Mouse (Mus musculus) cerebellum, adult 8-10 months (tissue): Measurements from ENCODE around the gene Ptprm.

Source experiments
- DNase-seq: peaks from one replicate; pipeline ENCODE4 v3.0.0; 2022

Ptprm gene

GRCm38 (mm10) chr17:66960986-66961385 lies 393.3 kb downstream of the Ptprm start:
- DNase-seq: no peak

GRCm38 (mm10) chr17:66960557-66960956 lies 393.7 kb downstream of the Ptprm start:
- no peak for DNase-seq

GRCm38 (mm10) chr17:66959815-66960214 lies 394.4 kb downstream of the Ptprm start:
- DNase-seq: no peak

GRCm38 (mm10) chr17:66958766-66959165 lies 395.5 kb downstream of the Ptprm start:
- DNase-seq: no peak

GRCm38 (mm10) chr17:66944498-66944897 lies 409.8 kb downstream of the Ptprm start:
- peak; percentile 14 for DNase-seq

- no peak for DNase-seq
Observed at GRCm38 (mm10) chr17:66943539-66943938, 410.7 kb downstream of the Ptprm start.

GRCm38 (mm10) chr17:66925611-66926010 lies 428.6 kb downstream of the Ptprm start:
- no peak for DNase-seq

- no peak for DNase-seq
Observed at GRCm38 (mm10) chr17:66914696-66915095, 439.6 kb downstream of the Ptprm start.

- DNase-seq: no peak
Observed at GRCm38 (mm10) chr17:66912533-66912932, 441.7 kb downstream of the Ptprm start.

- DNase-seq: no peak
Observed at GRCm38 (mm10) chr17:66912120-66912519, 442.1 kb downstream of the Ptprm start.

- peak; percentile 64 for DNase-seq
Observed at GRCm38 (mm10) chr17:66909901-66910300, 444.4 kb downstream of the Ptprm start.

GRCm38 (mm10) chr17:66908921-66909320 lies 445.3 kb downstream of the Ptprm start:
- DNase-seq: no peak

GRCm38 (mm10) chr17:66894181-66894580 lies 460.1 kb downstream of the Ptprm start:
- DNase-seq: no peak

GRCm38 (mm10) chr17:66891916-66892315 lies 462.3 kb downstream of the Ptprm start:
- no peak for DNase-seq

GRCm38 (mm10) chr17:66891067-66891862 lies 463.0 kb downstream of the Ptprm start:
- no peak for DNase-seq

GRCm38 (mm10) chr17:66882304-66882703 lies 472.0 kb downstream of the Ptprm start:
- no peak for DNase-seq

GRCm38 (mm10) chr17:66880969-66881701 lies 473.1 kb downstream of the Ptprm start:
- DNase-seq: no peak

- DNase-seq: no peak
Observed at GRCm38 (mm10) chr17:66879151-66879550, 475.1 kb downstream of the Ptprm start.

- DNase-seq: no peak
Observed at GRCm38 (mm10) chr17:66877582-66877981, 476.7 kb downstream of the Ptprm start.

- DNase-seq: no peak
Observed at GRCm38 (mm10) chr17:66874810-66875209, 479.4 kb downstream of the Ptprm start.

GRCm38 (mm10) chr17:66871396-66871795 lies 482.9 kb downstream of the Ptprm start:
- DNase-seq: no peak

GRCm38 (mm10) chr17:66869581-66870002 lies 484.7 kb downstream of the Ptprm start:
- no peak for DNase-seq

GRCm38 (mm10) chr17:66864441-66864840 lies 489.8 kb downstream of the Ptprm start:
- no peak for DNase-seq

- DNase-seq: no peak
Observed at GRCm38 (mm10) chr17:66861557-66861956, 492.7 kb downstream of the Ptprm start.
